Mouse (Mus musculus) adrenal gland, postnatal 0 days (tissue): ENCODE data around the gene Pak2. TPM values are rescaled to one million over a fixed set of nuclear protein-coding genes. Genes with fewer than 3 reads are reported as not detected.

ENCODE experiments used
- microRNA-seq: library from miRNA; unstranded; fragments of <30 nt; microRNA quantifications from one replicate; pipeline ENCODE4, GENCODE M21; 2016; ENCODE audit warnings: borderline replicate concordance; ENCODE audit not compliant: insufficient number of aligned reads
- polyA plus RNA-seq: library from polyadenylated mRNA; unstranded; fragments of >200 nt; fragmentation: Nextera tagmentation; extraction: Ambion mirVana; gene quantifications from 2 replicates; pipeline ENCODE4 v1.2.1, GENCODE M21; 2015

Gene Pak2
- 17.1 and 22.1 TPM in 2 replicates for polyA plus RNA-seq

DNA sequence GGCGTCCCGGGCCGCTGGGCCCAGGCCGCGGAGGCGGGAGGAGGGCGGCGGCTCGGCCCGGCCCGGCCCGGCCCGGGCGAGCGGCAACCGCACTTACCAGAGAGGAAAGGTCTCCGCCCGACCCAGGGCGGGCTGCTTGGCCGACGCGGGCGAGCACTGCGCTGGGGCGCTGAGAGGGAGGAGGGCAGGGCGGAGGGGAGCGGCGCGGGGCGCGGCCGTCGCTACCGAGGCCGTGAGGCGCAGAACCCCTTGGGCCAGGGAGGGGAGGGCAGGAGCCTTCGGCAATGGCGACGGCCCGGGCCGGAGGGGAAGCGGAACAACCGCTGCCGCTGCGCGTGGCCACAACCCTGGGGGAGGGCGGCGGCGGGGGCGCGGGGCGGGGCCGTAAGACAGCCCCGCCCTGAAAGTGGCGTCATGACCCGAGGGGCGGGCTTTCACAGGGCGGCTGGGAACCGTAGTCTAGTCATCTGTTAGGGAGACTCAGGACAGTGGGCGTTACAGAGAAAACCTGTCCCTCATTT, at the start of gene Pak2:
TSS of gene Pak2 (minus strand) at position 352 of the 521 bp plus-strand sequence.

DNA sequence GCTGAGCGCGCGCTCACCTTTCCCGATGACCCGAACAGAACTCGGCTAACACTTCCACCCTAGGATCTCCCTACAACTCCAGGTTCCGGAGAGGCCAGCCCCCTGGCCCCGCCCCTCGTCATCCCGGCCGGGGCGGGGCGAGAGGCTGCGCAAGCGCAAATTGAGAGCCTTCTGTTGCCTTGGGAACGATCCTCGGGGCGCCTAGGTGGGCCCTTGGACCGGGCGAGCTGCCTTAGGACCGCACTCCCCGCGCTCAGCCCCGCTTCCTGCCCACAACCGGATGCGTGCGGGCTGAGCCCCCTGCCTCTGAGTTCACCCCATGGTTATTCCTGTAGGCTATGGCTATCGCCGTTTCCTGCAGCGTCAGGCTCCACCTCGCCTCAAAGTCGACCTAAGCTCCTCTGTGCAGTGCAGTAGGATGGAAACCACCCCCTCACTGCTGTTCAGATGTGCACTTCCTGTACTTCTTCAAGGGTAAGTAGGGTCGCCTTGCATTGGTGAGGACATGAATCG, 20.6 kb upstream of the Pak2 start, which contains the start of the genes Pigx and Cep19:
TSS of gene Pigx (minus strand) at position 103 of the 513 bp plus-strand sequence.
TSS of gene Cep19 (plus strand) at position 163 of the 513 bp plus-strand sequence.

DNA sequence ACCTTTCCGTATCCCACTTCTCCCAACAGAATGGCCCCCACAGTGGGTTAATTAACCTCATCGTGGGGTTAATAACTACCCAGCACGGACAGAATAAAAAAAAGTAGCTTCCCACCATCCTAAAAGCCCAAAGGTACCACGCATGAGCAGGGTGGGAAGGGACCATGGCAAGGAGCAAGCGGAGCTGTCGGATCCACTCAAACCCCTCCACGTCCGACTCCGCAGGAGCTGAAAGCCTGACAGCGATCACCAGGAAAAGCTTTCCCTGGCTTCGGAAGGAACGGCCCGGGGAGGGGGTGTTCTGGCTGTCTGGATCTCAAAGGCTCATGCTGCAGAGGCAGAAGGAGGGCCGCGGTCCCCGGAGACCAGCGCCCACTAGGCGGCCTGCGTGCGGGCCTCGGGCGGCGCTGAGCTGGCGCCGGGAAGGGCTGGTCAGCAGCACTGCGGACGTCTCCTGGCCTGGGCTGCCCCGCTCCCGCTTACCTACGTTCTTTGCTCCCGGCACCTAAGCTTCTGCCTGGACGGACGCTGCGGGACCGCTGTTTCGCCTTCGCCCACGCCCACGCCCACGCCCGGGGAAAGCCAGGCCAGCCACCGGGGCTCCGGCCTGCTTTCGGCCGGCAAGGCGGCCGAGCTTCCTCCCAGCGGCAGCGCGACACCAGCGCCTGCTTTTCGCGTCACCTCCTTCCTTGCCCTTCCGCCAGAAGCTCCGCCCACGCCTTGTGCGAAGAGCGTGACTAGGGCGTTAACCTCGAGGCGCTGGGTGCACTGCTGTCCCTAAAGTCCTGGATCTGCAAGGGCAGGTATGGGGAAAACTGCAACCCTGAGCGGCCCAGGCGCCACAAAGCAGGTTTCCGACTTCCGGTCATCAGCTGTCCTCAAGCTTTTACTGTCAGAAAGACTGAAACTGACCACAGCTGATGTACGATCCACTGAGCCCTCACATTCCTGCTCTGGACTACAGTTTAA, 76.3 kb downstream of the Pak2 start, which contains the start of gene Senp5:
TSS of gene Senp5 (minus strand) at position 779 of the 969 bp plus-strand sequence.

Small RNA genes lying within 50 kb of the gene (microRNA-seq; reads per million reads assigned to microRNA genes)
- not detected for gene Gm26269

Other genes starting within 250 kb of the Pak2 start
- gene Meltf, start 200.5 kb downstream of the Pak2 start, polyA plus RNA-seq, result 0.11 and 1.4 TPM in 2 replicates
- gene Pigz, start 145.5 kb downstream of the Pak2 start, polyA plus RNA-seq, result 0.58 and 0.68 TPM in 2 replicates
- 101 and 102 TPM in 2 replicates for gene 0610012G03Rik, start 130.8 kb downstream of the Pak2 start, polyA plus RNA-seq
- 66.3 and 74.1 TPM in 2 replicates for gene Ncbp2, start 130.8 kb downstream of the Pak2 start, polyA plus RNA-seq
- gene Senp5, start 76.1 kb downstream of the Pak2 start, polyA plus RNA-seq, result 5.7 and 7.3 TPM in 2 replicates
- 88.6 and 126 TPM in 2 replicates for gene Pigx, start 20.4 kb upstream of the Pak2 start, polyA plus RNA-seq
- gene Cep19, start 20.5 kb upstream of the Pak2 start, polyA plus RNA-seq, result 23.5 and 34.4 TPM in 2 replicates
- 10.7 and 17.3 TPM in 2 replicates for gene Nrros, start 86.3 kb upstream of the Pak2 start, polyA plus RNA-seq
- gene Bex6, start 100.5 kb upstream of the Pak2 start, polyA plus RNA-seq, result not detected in 2 replicates
- 8.3 and 9.9 TPM in 2 replicates for gene Fbxo45, start 167.8 kb upstream of the Pak2 start, polyA plus RNA-seq
- 17.3 and 26.3 TPM in 2 replicates for gene Wdr53, start 167.9 kb upstream of the Pak2 start, polyA plus RNA-seq
- gene Smco1, start 192.1 kb upstream of the Pak2 start, polyA plus RNA-seq, result not detected in 2 replicates
- 13.7 and 21.8 TPM in 2 replicates for gene Rnf168, start 198.1 kb upstream of the Pak2 start, polyA plus RNA-seq